Mouse (Mus musculus) limb, embryonic 12.5 days (tissue): ENCODE data around the gene Alox12. TPM values are rescaled to one million over a fixed set of nuclear protein-coding genes. Genes with fewer than 3 reads are reported as not detected.

ENCODE experiments used
- ATAC-seq: fragments of 200-750 bp; cut with Nextera tagmentation; 2 replicates; pipeline ENCODE4 v1.8.0; 2017; ENCODE audit warnings: low read depth, moderate TSS enrichment; ENCODE audit not compliant: insufficient number of reproducible peaks, insufficient read depth, low FRiP score, low TSS enrichment
- H3K27ac ChIP-seq: fragments of 300-500 bp; sonication (generic); 2 replicates; pipeline ENCODE4 v1.5.1; 2016; ENCODE audit warnings: mild to moderate bottlenecking, moderate library complexity
- H3K27me3 ChIP-seq: fragments of 300-500 bp; sonication (generic); 2 replicates; pipeline ENCODE4 v1.6.1; 2016; ENCODE audit warnings: mild to moderate bottlenecking, moderate library complexity
- H3K36me3 ChIP-seq: fragments of 300-500 bp; sonication (generic); 2 replicates; pipeline ENCODE4 v1.6.1; 2016; ENCODE audit warnings: mild to moderate bottlenecking, moderate library complexity
- H3K4me1 ChIP-seq: fragments of 300-500 bp; sonication (generic); replicated peaks from 2 replicates; pipeline ENCODE4 v1.6.1; 2016
- H3K4me2 ChIP-seq: fragments of 300-500 bp; sonication (generic); 2 replicates; pipeline ENCODE4 v1.6.1; 2016; ENCODE audit warnings: mild to moderate bottlenecking, moderate library complexity
- H3K4me3 ChIP-seq: fragments of 300-500 bp; sonication (generic); replicated peaks from 2 replicates; pipeline ENCODE4 v1.5.1; 2016; ENCODE audit warnings: mild to moderate bottlenecking
- H3K9ac ChIP-seq: fragments of 300-500 bp; sonication (generic); replicated peaks from 2 replicates; pipeline ENCODE4 v1.6.1; 2016; ENCODE audit warnings: mild to moderate bottlenecking, moderate library complexity
- H3K9me3 ChIP-seq: fragments of 300-500 bp; sonication (generic); 2 replicates; pipeline ENCODE4 v1.6.1; 2016; ENCODE audit warnings: mild to moderate bottlenecking, moderate library complexity
- WGBS: fragments of 180-500 bp; shearing (Covaris S2); methylation state at CpG from one replicate; pipeline ENCODE4 v1.1.7; 2016; 5-methylcytosine and 5-hydroxymethylcytosine counted together
- polyA plus RNA-seq: library from polyadenylated mRNA; unstranded; fragments of >200 nt; fragmentation: Nextera tagmentation; extraction: Ambion mirVana; gene quantifications from 2 replicates; pipeline ENCODE4 v1.2.1, GENCODE M21; 2016

Alox12 gene
- polyA plus RNA-seq, 1 experiment from 2014 or later: 2.8 TPM

DNA sequence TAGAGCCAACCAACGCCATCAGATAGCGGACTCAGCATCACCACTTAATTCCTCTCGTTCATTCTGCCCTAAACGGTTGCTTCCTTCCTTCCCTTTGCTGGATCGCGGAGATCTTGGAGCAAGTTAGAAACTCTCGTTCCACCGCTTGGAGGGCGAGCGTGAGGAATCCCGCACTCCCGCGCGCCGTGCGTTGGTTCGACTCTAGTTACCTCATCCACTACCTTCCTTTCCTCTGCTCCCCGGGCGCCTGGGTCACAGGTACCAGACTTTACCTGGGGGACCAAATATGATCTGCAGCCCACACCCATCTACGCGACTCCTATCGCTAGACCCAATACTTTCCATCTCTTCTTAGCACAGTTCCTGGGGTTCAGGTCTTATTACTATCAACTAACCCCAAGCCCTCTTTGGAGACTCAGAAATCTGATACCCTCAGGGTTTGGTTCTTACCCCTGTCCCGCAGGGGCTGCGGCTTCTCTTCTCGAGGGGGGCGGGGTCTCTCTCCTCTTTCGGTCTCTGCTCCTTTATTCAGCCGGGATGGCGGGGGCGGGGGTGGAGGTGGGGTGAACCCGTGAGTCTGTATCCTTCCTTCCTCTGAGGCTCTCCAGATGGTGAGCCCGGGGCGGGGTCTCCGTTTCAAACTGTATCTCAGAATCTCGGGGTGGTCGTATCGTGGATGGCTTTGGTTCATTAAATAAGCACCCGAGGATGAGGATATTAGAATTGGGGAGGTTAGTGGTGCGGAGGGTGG is 25.7 kb downstream of the Alox12 start, which contains the start of gene Bcl6b:
Gene Bcl6b (minus strand): TSS at position 539 of the 751 bp plus-strand sequence.
- Histone ChIP-seq H3K4me3 (peak within 1 kb of the TSS; percentile 34), H3K4me2 (peak within 1 kb of the TSS; percentile 49), H3K9ac (peak within 1 kb of the TSS; percentile 44; the same call in 1 of the 2 replicates), H3K9me3 (no peaks in the 10 kb centered on the region), H3K36me3 (peaks cover 1% of the 10 kb centered on the region), H3K27me3 (peaks cover 60% of the 10 kb centered on the region), H3K27ac (peak within 1 kb of the TSS; percentile 42), H3K4me1 (peaks cover 53% of the 10 kb centered on the region)
- no peak for ATAC-seq
- WGBS: 2% methylated on average over 39 of the region's 39 CpGs

DNA sequence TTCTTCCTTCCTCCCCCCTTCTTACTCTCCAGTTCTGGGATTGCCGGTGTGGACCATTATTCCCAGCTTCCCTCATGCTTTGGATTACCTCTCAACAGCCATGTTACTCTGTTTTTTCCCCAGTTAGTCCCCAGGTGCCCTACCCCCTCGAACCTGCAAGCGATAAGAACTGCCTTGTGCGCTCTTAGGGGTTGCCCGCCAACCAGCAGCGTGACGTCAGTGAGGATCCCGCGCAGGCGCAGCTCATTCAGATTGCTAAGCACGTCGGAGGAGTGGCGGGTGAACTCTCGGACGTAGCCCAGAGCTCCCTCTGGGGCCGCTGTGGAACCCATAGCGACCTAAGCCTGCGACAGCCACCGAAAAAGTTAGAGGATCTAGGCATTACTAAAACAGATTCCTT is 26.3 kb downstream of the Alox12 start:
- H3K9me3 ChIP-seq: no peaks in the 10 kb centered on the region
- peak overlapping the region; percentile 49 for H3K4me2 ChIP-seq
- 2% methylated on average over 19 of the region's 19 CpGs for WGBS
- H3K36me3 ChIP-seq: no peaks in the 10 kb centered on the region
- H3K27me3 ChIP-seq: peaks cover 66% of the 10 kb centered on the region
- ATAC-seq: no peak
- peak overlapping the region; percentile 34 for H3K4me3 ChIP-seq
- peaks cover 49% of the 10 kb centered on the region for H3K4me1 ChIP-seq
- H3K9ac ChIP-seq: peak overlapping the region; percentile 44; the same call in 1 of the 2 replicates
- no peak overlapping the region for H3K27ac ChIP-seq

- ATAC-seq: no peak
- 89% methylated on average over 4 of the region's 4 CpGs for WGBS
- Histone ChIP-seq H3K4me2 (peak overlapping the region; percentile 49), H3K36me3 (no peaks in the 10 kb centered on the region), H3K9ac (no peak overlapping the region), H3K4me3 (0 out of 2 replicates have a peak overlapping the region, but pooled peaks have one; percentile 27), H3K9me3 (no peaks in the 10 kb centered on the region), H3K4me1 (peaks cover 39% of the 10 kb centered on the region), H3K27ac (no peak overlapping the region), H3K27me3 (peaks cover 71% of the 10 kb centered on the region)
These were observed 27.4 kb downstream of the Alox12 start for GRCm38 (mm10) chr11:70227661-70228245.

- Histone ChIP-seq H3K4me3 (peak overlapping the region; percentile 27; the same call in 1 of the 2 replicates), H3K27ac (no peak overlapping the region), H3K9me3 (no peaks in the 10 kb centered on the region), H3K27me3 (peaks cover 75% of the 10 kb centered on the region), H3K36me3 (no peaks in the 10 kb centered on the region), H3K4me2 (peak overlapping the region; percentile 49), H3K4me1 (peaks cover 36% of the 10 kb centered on the region), H3K9ac (peak overlapping the region; percentile 42)
- no peak for ATAC-seq
- 22% methylated on average over 5 of the region's 5 CpGs for WGBS
These were observed 28.0 kb downstream of the Alox12 start for GRCm38 (mm10) chr11:70227126-70227525.

DNA sequence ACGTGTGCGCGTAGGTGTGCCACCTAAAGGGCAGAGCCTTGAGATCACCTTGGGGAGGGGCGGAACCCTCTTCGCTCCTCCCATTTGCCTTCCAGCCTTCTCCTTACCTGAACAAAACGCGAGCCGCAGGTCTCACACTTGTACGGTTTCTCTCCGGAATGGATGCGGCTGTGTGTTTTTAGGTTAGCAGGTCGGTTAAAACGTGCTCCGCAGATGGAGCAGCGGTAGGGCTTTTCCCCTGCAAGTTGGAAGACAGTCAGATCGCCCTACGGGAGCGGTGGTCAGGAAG is 28.6 kb downstream of the Alox12 start:
- Histone ChIP-seq H3K9me3 (no peaks in the 10 kb centered on the region), H3K27ac (no peak overlapping the region), H3K9ac (peak overlapping the region; percentile 42), H3K27me3 (peaks cover 76% of the 10 kb centered on the region), H3K4me3 (peak overlapping the region; percentile 27), H3K4me1 (peaks cover 40% of the 10 kb centered on the region), H3K4me2 (peak overlapping the region; percentile 49), H3K36me3 (no peaks in the 10 kb centered on the region)
- no peak for ATAC-seq
- WGBS: 6% methylated on average over 18 of the region's 18 CpGs

DNA sequence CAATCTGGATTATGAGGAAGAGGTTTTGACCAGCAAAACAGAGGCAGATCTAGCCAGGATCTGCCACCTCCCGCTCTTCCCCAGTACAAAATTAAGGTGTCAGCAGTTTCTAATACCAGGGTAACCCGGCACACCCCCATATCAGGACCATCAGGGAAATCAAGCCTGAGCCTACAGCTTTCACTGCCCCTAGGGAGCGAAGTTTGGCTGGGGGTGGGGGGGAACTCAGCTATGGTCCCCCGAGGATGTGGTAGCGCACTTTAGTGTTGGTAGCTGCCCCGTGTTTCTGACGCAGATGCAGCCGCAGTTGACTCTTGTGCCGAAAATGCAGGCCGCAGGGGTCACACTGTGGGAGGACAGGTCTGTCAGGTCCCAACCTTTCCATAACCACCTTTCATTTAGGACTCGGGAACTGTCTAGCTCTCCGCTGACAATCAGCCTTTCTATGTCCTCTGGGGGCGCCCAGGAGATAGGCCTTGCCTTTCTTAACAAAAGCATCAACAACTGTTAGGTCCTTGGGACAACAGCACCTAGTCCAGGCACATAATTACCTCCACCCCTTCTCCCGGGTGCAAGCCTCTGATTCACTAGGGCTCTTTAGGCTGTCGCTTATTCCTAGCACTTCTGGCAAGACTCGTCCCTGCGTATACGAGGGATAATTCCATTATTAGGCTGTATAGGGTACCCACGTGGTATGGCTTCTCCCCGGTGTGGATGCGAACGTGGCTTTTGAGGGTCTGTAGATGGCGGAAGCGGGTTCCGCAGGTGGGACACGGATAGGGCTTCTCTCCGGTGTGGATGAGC is 29.2 kb downstream of the Alox12 start:
- H3K9ac ChIP-seq: peak overlapping the region; percentile 42
- peaks cover 44% of the 10 kb centered on the region for H3K4me1 ChIP-seq

DNA sequence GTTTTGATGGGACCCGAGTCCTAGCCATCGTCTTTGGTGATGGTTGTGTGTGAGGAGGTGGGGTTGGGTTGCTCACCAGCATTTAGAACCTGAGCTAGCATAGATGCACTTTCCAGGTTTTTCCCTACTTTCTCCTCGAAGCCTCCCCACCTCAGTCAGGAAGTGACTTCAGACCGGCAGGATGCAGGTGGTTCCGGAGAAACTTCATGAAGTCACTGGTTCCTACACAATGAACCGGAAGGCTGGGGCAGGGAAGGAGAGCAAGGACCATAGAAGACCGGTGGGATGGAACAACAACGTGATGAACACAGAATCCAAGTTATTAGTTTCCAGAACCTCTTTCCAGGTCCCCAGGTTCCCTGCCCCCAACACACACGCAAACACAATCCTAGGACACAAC is 31.4 kb downstream of the Alox12 start:
- H3K27ac ChIP-seq: no peak overlapping the region
- H3K4me1 ChIP-seq: peaks cover 46% of the 10 kb centered on the region
- no peak overlapping the region for H3K4me3 ChIP-seq
- WGBS: 82% methylated on average over 9 of the region's 9 CpGs
- peaks cover 4% of the 10 kb centered on the region; the same call in 1 of the 2 replicates for H3K36me3 ChIP-seq
- peaks cover 58% of the 10 kb centered on the region for H3K27me3 ChIP-seq
- ATAC-seq: no peak
- no peaks in the 10 kb centered on the region for H3K9me3 ChIP-seq
- H3K9ac ChIP-seq: no peak overlapping the region
- no peak overlapping the region for H3K4me2 ChIP-seq

More for the DNA sequence above, 29.2 kb downstream of the Alox12 start:
- no peaks in the 10 kb centered on the region for H3K36me3 ChIP-seq
- ATAC-seq: no peak
- H3K4me2 ChIP-seq: peak overlapping the region; percentile 49
- H3K9me3 ChIP-seq: no peaks in the 10 kb centered on the region
- WGBS: 19% methylated on average over 27 of the region's 27 CpGs
- peak overlapping the region; percentile 27 for H3K4me3 ChIP-seq
- H3K27ac ChIP-seq: no peak overlapping the region
- H3K27me3 ChIP-seq: peaks cover 76% of the 10 kb centered on the region

DNA sequence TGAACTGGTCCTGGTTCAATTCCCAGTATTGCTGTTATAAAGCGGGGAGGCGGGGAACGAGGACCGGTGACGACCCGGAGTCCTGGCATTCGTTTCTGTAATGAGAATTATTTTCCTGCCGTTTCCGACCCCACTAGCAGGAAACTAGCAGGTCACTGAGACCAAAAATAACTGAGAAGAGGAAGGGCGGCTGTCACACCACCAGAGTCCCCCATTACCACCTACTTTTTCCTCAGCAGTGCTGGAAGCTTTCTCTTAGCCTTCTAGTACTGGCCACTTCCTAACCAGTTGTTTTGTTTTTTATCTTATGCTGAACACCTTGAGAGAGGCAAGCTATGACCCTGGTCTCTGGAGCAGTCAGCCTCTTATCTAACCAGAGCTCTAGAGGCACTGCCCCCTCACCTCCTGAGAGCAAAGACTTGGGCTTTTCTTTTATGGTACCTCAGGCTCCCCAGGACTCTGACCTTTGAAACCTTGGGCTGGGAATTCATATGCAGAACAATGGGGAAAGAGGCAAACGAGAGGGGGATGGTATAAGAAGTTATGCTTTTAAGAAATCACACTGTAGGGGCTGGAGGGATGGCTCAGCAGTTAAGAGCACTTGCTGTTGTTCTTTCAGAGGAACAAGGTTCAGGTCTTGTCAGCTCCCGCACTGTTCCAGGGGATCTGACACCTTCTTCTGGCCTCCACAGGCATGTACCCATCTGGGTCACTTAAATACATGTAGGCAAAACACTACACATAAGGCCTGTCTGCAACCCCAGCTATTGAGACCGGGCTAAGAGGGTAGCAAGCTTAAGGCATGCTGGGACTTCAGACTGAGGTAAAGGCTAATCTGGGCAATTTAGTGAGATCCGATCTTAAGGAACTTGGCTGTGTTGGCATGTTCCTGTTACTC is 33.3 kb downstream of the Alox12 start:
- Histone ChIP-seq H3K27ac (peak overlapping the region; percentile 80), H3K4me2 (peak overlapping the region; percentile 81)

DNA sequence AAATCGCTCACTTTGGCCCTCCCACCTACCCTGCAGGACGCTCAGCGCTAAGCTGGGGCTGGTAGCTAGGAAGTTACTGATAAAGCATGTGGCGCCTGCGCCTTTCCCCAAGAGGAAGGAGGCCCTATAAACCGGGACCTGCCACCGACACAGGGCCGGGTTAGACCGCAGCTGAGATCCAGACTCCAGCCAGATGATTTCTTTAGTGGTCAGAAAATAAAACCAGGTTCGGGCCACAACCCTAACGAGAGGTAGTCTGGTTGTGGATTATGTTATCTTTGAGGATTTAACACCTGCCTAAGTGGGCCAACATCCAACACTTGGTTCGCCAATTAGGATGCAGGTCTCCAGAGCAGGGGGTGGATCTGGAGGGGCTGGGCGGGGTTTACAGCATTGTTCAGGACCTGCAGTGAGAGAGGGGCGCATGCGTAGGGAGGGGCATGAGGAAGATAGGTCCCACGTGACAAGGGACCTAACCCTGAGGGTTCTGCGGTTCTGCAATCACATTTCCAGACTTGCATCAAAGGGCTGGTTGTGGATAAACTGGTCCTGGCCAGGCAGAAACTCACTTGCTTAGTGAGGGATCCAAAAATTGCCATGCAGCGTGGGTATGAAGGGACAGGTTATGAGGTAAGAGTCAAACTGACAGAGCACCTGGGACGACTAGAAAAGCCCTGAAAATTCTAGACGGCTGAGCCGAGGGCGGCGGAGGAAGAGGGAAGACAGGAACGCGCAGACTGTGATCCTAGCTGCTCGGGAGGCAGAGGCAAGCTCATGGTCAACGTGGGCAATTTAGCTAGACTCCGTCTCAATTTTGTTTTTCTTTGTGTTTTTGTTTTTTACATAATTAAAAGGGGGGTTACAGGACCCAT is 34.2 kb downstream of the Alox12 start, which contains the start of gene Slc16a13:
Gene Slc16a13 (minus strand): TSS at position 334 of the 872 bp plus-strand sequence.
- peaks cover 27% of the 10 kb centered on the region; the same call in 1 of the 2 replicates for H3K36me3 ChIP-seq
- H3K4me3 ChIP-seq: peak within 1 kb of the TSS; percentile 52
- H3K9me3 ChIP-seq: no peaks in the 10 kb centered on the region
- WGBS: under 1% methylated on average over 28 of the region's 28 CpGs
- peak within 1 kb of the TSS; percentile 80 for H3K27ac ChIP-seq
- H3K27me3 ChIP-seq: peaks cover 50% of the 10 kb centered on the region
- H3K4me1 ChIP-seq: peaks cover 37% of the 10 kb centered on the region
- H3K9ac ChIP-seq: peak within 1 kb of the TSS; percentile 68
- ATAC-seq: peak; percentile 92
- peak within 1 kb of the TSS; percentile 81 for H3K4me2 ChIP-seq

More for the DNA sequence above, 33.3 kb downstream of the Alox12 start:
- H3K9ac ChIP-seq: peak overlapping the region; percentile 68
- H3K4me1 ChIP-seq: peaks cover 46% of the 10 kb centered on the region
- H3K27me3 ChIP-seq: peaks cover 50% of the 10 kb centered on the region
- peaks cover 23% of the 10 kb centered on the region; the same call in 1 of the 2 replicates for H3K36me3 ChIP-seq
- WGBS: 9% methylated on average over 14 of the region's 14 CpGs
- H3K4me3 ChIP-seq: peak overlapping the region; percentile 52
- H3K9me3 ChIP-seq: no peaks in the 10 kb centered on the region
- ATAC-seq: no peak
